Mouse (Mus musculus): ENCODE measurements around the gene Hoxd12. TPM values are rescaled to one million over a fixed set of nuclear protein-coding genes. Genes with fewer than 3 reads are reported as not detected.

The Hoxd12 gene
- polyA plus RNA-seq, 1 experiment, result not detected

- WGBS, result 7% methylated on average over 35 of the region's 35 CpGs
- Histone ChIP-seq H3K4me3 (ENCODE audit: low read depth, low read length) (no peak overlapping the region), H3K27ac (ENCODE audit: insufficient read depth, low read depth, low read length) (no peak overlapping the region), H3K36me3 (ENCODE audit: control insufficient read depth, insufficient read depth, low read length) (no peaks in the 10 kb centered on the region), H3K27me3 (ENCODE audit: control insufficient read depth, insufficient read depth, low read length) (peaks cover 85% of the 10 kb centered on the region), H3K4me1 (ENCODE audit: control insufficient read depth, insufficient read depth, insufficient read length, low read length) (no peaks in the 10 kb centered on the region; the same call in 1 of the 2 replicates)
- no peak for TF ChIP-seq CTCF (IDR thresholded peaks at IDR 0.05; ENCODE audit: extremely low read depth, insufficient read length, insufficient replicate concordance, low read depth, low read length)
- TF ChIP-seq POLR2A (IDR thresholded peaks at IDR 0.05; ENCODE audit: low read depth, low read length), result no peak
Measured at GRCm38 (mm10) chr2:74691995-74692807, 17.4 kb downstream of the Hoxd12 start.

GRCm38 (mm10) chr2:74692808-74693431 lies 18.1 kb downstream of the Hoxd12 start:
- TF ChIP-seq CTCF (IDR thresholded peaks at IDR 0.05; ENCODE audit: extremely low read depth, insufficient read length, insufficient replicate concordance, low read depth, low read length) (no peak), POLR2A (IDR thresholded peaks at IDR 0.05; ENCODE audit: low read depth, low read length) (no peak)
- no peak overlapping the region for H3K4me3 ChIP-seq (ENCODE audit: low read depth, low read length)
- 4% methylated on average over 20 of the region's 20 CpGs for WGBS
- H3K27ac ChIP-seq (ENCODE audit: insufficient read depth, low read depth, low read length), result no peak overlapping the region
- no peaks in the 10 kb centered on the region for H3K36me3 ChIP-seq (ENCODE audit: control insufficient read depth, insufficient read depth, low read length)
- H3K27me3 ChIP-seq (ENCODE audit: control insufficient read depth, insufficient read depth, low read length), result peaks cover 85% of the 10 kb centered on the region
- peaks cover 2% of the 10 kb centered on the region for H3K4me1 ChIP-seq (ENCODE audit: control insufficient read depth, insufficient read depth, insufficient read length, low read length)

GRCm38 (mm10) chr2:74693432-74693827 lies 18.6 kb downstream of the Hoxd12 start:
- TF ChIP-seq CTCF (IDR thresholded peaks at IDR 0.05; ENCODE audit: extremely low read depth, insufficient read length, insufficient replicate concordance, low read depth, low read length) (no peak), POLR2A (IDR thresholded peaks at IDR 0.05; ENCODE audit: low read depth, low read length) (no peak)
- no peak overlapping the region for H3K4me3 ChIP-seq (ENCODE audit: low read depth, low read length)
- H3K27ac ChIP-seq (ENCODE audit: insufficient read depth, low read depth, low read length), result no peak overlapping the region
- H3K27me3 ChIP-seq (ENCODE audit: control insufficient read depth, insufficient read depth, low read length), result peaks cover 86% of the 10 kb centered on the region
- H3K4me1 ChIP-seq (ENCODE audit: control insufficient read depth, insufficient read depth, insufficient read length, low read length), result peaks cover 5% of the 10 kb centered on the region
- 16% methylated on average over 4 of the region's 4 CpGs for WGBS
- H3K36me3 ChIP-seq (ENCODE audit: control insufficient read depth, insufficient read depth, low read length), result no peaks in the 10 kb centered on the region

- H3K27me3 ChIP-seq (ENCODE audit: control insufficient read depth, insufficient read depth, low read length), result peaks cover 89% of the 10 kb centered on the region
- 8% methylated on average over 16 of the region's 16 CpGs for WGBS
- TF ChIP-seq POLR2A (IDR thresholded peaks at IDR 0.05; ENCODE audit: low read depth, low read length) (no peak), CTCF (IDR thresholded peaks at IDR 0.05; ENCODE audit: extremely low read depth, insufficient read length, insufficient replicate concordance, low read depth, low read length) (peak; percentile 29; the same call in 1 of the 2 replicates)
- no peaks in the 10 kb centered on the region for H3K36me3 ChIP-seq (ENCODE audit: control insufficient read depth, insufficient read depth, low read length)
- no peak overlapping the region for H3K27ac ChIP-seq (ENCODE audit: insufficient read depth, low read depth, low read length)
- peaks cover 5% of the 10 kb centered on the region for H3K4me1 ChIP-seq (ENCODE audit: control insufficient read depth, insufficient read depth, insufficient read length, low read length)
- H3K4me3 ChIP-seq (ENCODE audit: low read depth, low read length), result no peak overlapping the region
Measured at GRCm38 (mm10) chr2:74694066-74694465, 19.3 kb downstream of the Hoxd12 start.

DNA sequence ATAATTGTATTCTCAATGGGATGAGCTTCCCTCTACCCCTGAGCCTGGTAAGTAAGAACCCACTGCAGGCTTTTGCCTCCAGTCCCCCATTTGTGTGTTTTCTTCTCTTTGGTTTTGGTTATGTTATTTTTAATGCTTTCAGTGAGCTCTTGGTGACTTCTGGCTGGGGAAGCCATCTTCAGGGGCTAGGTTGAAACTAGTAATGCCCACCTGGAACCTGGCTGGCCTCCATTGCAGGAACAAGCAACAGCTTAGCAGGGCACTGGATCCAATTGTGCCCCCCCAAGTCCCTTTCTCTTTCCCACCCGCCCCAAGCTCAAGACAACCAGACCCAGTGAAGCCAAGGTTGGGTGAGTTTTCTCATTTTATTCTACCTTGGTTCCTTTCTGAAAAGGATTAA lies 20.6 kb downstream of the Hoxd12 start:
- Histone ChIP-seq H3K36me3 (ENCODE audit: control insufficient read depth, insufficient read depth, low read length) (no peaks in the 10 kb centered on the region), H3K27me3 (ENCODE audit: control insufficient read depth, insufficient read depth, low read length) (peaks cover 91% of the 10 kb centered on the region), H3K4me3 (ENCODE audit: low read depth, low read length) (no peak overlapping the region), H3K4me1 (ENCODE audit: control insufficient read depth, insufficient read depth, insufficient read length, low read length) (peaks cover 5% of the 10 kb centered on the region), H3K27ac (ENCODE audit: insufficient read depth, low read depth, low read length) (no peak overlapping the region)
- 16% methylated on average over 1 of the region's 1 CpGs for WGBS
- no peak for TF ChIP-seq POLR2A (IDR thresholded peaks at IDR 0.05; ENCODE audit: low read depth, low read length)
- TF ChIP-seq CTCF (IDR thresholded peaks at IDR 0.05; ENCODE audit: extremely low read depth, insufficient read length, insufficient replicate concordance, low read depth, low read length), result no peak

- Histone ChIP-seq H3K4me3 (ENCODE audit: low read depth, low read length) (no peak overlapping the region), H3K4me1 (ENCODE audit: control insufficient read depth, insufficient read depth, insufficient read length, low read length) (peaks cover 5% of the 10 kb centered on the region), H3K36me3 (ENCODE audit: control insufficient read depth, insufficient read depth, low read length) (no peaks in the 10 kb centered on the region), H3K27ac (ENCODE audit: insufficient read depth, low read depth, low read length) (no peak overlapping the region), H3K27me3 (ENCODE audit: control insufficient read depth, insufficient read depth, low read length) (peaks cover 94% of the 10 kb centered on the region)
- TF ChIP-seq POLR2A (IDR thresholded peaks at IDR 0.05; ENCODE audit: low read depth, low read length), result no peak
- no peak for TF ChIP-seq CTCF (IDR thresholded peaks at IDR 0.05; ENCODE audit: extremely low read depth, insufficient read length, insufficient replicate concordance, low read depth, low read length)
- WGBS, result 15% methylated on average over 7 of the region's 7 CpGs
Measured at GRCm38 (mm10) chr2:74695813-74696430, 21.1 kb downstream of the Hoxd12 start.
